ENCODE assay signal across 24 mouse cellular contexts in genomic region chr2:158503671-158504070, GRCm38 (mm10). TPM values are rescaled to one million over a fixed set of nuclear protein-coding genes. Genes with fewer than 3 reads are reported as not detected.
DNase-seq lines count a peak whose midpoint lies in the region.
"Had no signal": no experiment of that assay in that cellular context is flagged by ENCODE, and none has a peak within 500 bp of the region (broad histone marks: within the 10 kb centered on the region; RNA-seq: fewer than 3 reads in every experiment).

No protein-coding gene starts in this region.

- H3K4me1 ChIP-seq in brown adipose tissue, adult 24 weeks (ENCODE audit: control insufficient read depth, insufficient read depth, insufficient read length, low read length), result peaks cover 5% of the 10 kb centered on the region; the same call in 1 of the 2 replicates
- H3K4me1 ChIP-seq: embryonic facial prominence, embryonic 12.5 days; forebrain, embryonic 10.5 days; liver, embryonic 12.5 days had no signal

- peak; percentile 30 to 58 for DNase-seq in gastrocnemius, adult 8-10 months (ENCODE audit: low spot score in 2 of 2)
- DNase-seq in gastrocnemius, postnatal 36 days, result no peak
- peak; percentile 12 for DNase-seq in kidney, adult 9 months
- no peak for DNase-seq in kidney, postnatal 10 days
- DNase-seq in fat pad, adult 2 months (ENCODE audit: extremely low read depth, low read depth, low spot score), result peak; percentile 75
- no peak for DNase-seq in urinary bladder, postnatal 36 days (ENCODE audit: low spot score in 2 of 2)
- DNase-seq: B cell, adult 2 months; cerebellum, adult 9-11 months; kidney, adult 8-10 months; kidney, postnatal 36 days; lung, postnatal 4 days; thymus, adult 2 months had no signal

- H3K4me3 ChIP-seq in brown adipose tissue, adult 24 weeks (ENCODE audit: insufficient read depth, low read depth, low read length), result peak overlapping the region; percentile 73
- H3K4me3 ChIP-seq: embryonic facial prominence, embryonic 12.5 days; forebrain, embryonic 10.5 days; liver, embryonic 12.5 days; lung, embryonic 15.5 days had no signal

- H3K27ac ChIP-seq in brown adipose tissue, adult 24 weeks (replicated peaks; ENCODE audit: low read depth, low read length), result peak overlapping the region; percentile 98
- H3K27ac ChIP-seq: embryonic facial prominence, embryonic 12.5 days; forebrain, embryonic 10.5 days; hindbrain, embryonic 14.5 days; liver, embryonic 12.5 days had no signal

- intact Hi-C loops in gastrocnemius, postnatal 36 days (cut with DNase I), result no loop called here

RNA-seq across cellular contexts. Expression of gene Adig, which starts 1.3 kb away (rescaled TPM):
- total RNA-seq in gastrocnemius, adult 8-10 months (2022), result 1 to 10 TPM in 3 of 4 experiments, under 1 TPM in 1; 0.70 to 7.2 (median 6.0) TPM
- 1 to 10 TPM; 2.7 to 3.4 TPM for total RNA-seq in gastrocnemius, postnatal 36 days (2021)
- polyA plus RNA-seq in brown adipose tissue, adult 24 weeks (2012; ENCODE audit: insufficient read depth, insufficient read length, missing spikeins), result 567 and 679 TPM in 2 replicates
- total RNA-seq: granulocyte monocyte progenitor cell, adult 5-6 weeks; left cerebral cortex, adult 18-20 months had no signal
- polyA plus RNA-seq: cortical plate, adult 2 months; embryonic facial prominence, embryonic 12.5 days; forebrain, embryonic 10.5 days; hindbrain, embryonic 14.5 days; intestine, embryonic 14.5 days; liver, embryonic 12.5 days; lung, embryonic 15.5 days had no signal

RNA-seq across cellular contexts. Expression of gene Arhgap40, which starts 8.9 kb away (rescaled TPM):
- not detected for total RNA-seq in gastrocnemius, adult 8-10 months (2022)
- not detected for total RNA-seq in gastrocnemius, postnatal 36 days (2021)
- not detected in 2 replicates for polyA plus RNA-seq in brown adipose tissue, adult 24 weeks (2012; ENCODE audit: insufficient read depth, insufficient read length, missing spikeins)
- total RNA-seq: granulocyte monocyte progenitor cell, adult 5-6 weeks; left cerebral cortex, adult 18-20 months had no signal
- polyA plus RNA-seq: limb, embryonic 11.5 days; liver, embryonic 12.5 days; lung, embryonic 15.5 days; spleen, adult 2 months had no signal

Comparison
In these comparisons a context has a peak if more than half of its experiments do, and no peak if none do; other contexts are left out.
1. DNase-seq: peak in gastrocnemius, adult 8-10 months (2 of 2), kidney, adult 9 months (single experiment) and fat pad, adult 2 months (single experiment); none in gastrocnemius, postnatal 36 days (0 of 2), kidney, postnatal 10 days (single experiment) and urinary bladder, postnatal 36 days (0 of 2).